Mouse (Mus musculus): ENCODE measurements around the gene Aldoart2.
"Not testable (repeated sequence)": the region's sequence is repeated elsewhere in the genome, so short reads cannot be mapped to it uniquely, and the experiment has no call there.

Aldoart2 gene

DNA sequence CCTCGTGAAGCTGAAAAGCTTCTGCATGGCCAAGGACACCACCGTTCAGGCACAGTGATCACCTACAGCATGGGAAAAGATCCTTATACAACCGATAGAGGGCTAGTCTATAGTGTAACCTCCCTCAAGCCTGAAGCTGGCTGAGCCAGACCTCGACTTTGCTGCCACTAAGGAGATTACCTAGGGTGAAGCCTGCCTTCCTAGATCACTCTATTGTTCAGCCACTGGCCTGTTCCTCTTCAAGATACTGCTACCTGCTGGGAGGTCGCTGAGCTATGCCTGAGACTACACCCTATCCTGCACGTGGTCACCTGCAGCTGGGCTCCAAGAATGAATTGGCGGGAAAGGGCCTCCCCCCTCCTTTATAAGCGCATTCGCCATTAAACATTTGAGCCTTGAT, 21.9 kb downstream of the Aldoart2 start:
- DNase-seq = not testable (repeated sequence)

DNA sequence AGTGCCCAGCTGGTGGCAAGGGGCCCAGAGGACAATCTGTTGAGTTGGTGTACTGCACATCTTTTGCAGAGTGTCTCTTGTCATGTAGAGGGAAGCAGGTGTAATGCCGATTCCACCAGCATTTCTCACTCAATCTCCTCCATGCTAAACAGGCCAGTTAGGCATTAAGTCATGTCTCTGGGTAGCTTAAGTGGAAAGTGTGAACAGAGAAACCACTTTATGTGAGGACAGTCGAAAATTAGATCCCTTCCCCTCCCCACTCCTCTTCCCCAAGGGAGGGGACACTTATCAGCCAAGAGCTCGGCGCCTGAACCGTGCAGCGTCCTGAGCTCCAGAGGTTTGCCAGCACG, 33.5 kb downstream of the Aldoart2 start:
- DNase-seq = no peak

DNA sequence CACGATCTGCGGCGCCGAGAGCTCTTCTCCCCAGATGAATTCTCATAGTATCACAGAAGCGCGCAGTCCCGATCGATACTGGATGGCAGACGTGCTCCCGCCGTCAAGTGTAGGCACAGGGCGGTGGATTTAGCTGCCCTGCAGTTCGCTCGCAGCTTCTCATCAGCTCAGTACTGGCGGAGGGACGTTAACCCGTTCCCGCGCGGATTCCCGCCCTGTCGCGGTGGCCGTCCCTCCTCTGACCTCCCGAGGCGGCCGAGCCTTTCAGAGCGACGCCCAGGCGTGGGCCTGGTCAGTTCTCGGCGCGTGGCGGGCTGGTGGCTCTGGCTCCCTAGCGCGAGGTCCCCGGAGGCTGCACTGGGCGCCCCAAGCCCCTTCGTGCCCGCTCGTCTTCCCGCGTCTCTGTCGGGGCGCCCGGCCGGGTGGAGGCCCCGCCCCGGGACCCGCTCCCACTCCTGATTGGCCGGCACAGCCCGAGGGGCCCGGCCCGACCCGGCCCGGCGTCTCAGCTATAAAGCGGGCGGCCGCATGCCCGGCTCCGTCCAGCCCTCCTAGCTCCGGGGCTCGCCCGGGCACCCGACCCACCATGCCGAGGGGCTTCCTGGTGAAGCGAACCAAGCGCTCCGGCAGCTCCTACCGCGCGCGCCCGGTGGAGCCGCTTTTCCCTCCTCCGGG, 34.0 kb downstream of the Aldoart2 start, which contains the start of gene Insm2:
Insm2 (plus strand) TSS at position 541 of the 675 bp plus-strand sequence.
- no peak for DNase-seq

DNA sequence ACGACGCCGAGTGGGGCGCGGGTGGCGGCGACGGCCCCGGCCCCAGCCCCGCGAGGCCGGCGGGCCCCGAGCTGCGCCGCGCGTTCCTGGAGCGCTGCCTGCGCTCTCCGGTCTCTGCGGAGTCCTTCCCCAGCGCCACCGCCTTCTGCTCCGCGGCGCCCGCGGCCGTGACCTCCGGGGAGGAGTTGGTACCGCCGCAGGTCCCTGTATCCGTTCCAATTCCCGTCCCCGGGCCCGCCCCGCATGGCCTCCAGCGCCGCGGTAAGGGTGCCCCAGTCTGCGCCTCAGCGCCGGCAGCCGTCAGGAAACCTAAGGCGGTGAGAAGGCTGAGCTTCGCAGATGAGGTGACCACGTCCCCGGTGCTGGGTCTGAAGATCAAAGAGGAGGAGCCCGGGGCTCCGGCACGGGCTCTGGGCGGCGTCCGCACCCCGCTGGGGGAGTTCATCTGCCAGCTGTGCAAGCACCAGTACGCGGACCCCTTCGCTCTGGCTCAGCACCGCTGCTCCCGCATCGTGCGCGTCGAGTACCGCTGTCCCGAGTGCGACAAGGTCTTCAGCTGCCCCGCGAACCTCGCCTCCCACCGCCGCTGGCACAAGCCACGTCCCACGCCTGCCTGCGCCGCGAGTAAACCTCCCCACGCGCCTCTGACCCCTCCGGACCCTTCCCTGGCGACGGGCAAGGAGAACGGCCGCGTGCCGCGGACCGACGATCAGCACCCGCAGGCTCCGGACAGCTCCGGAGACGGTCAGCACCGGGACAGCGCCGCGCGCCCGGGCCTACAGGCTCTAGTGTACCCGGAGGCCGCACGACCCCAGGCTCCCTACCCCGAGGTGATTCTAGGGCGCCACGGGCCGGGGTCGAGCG, 34.8 kb downstream of the Aldoart2 start:
- peak in 1 of 2 experiments; percentile 5 for DNase-seq

DNA sequence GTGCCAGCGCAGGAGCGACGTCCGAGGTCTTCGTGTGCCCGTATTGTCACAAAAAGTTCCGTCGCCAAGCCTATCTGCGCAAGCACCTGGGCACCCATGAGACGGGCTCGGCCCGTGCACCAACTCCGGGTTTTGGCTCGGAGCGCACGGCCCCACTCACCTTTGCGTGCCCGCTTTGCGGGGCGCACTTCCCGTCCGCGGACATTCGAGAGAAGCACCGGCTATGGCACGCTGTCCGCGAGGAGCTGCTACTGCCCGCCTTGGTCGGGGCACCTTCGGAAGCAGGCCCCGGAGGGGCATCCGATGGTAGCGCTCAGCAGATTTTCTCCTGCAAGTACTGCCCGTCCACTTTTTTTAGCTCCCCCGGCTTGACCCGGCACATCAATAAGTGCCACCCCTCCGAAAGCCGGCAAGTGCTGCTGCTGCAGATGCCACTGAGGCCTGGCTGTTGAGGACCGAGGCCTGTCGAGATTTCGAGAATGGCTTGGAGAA, 35.5 kb downstream of the Aldoart2 start:
- no peak for DNase-seq

DNA sequence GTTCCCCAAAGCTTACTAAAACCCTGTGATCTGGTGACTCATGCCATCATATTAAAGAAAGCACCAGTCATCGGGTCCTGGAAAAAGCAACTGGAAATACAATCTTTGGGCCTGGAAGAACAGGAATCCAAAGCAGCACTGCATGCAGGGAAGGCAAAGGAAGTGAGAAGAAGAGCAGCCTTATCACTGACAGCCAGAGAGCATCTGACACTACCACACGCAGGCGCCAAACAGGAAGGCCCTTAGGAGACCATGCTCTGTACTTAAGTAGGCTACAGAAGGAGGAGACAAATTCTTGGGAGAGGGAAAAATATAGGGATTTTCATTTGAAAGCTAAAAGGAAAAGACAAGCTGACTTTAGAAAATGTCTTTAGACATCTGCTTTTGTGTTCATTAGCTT, 39.4 kb downstream of the Aldoart2 start:
- no peak for DNase-seq

DNA sequence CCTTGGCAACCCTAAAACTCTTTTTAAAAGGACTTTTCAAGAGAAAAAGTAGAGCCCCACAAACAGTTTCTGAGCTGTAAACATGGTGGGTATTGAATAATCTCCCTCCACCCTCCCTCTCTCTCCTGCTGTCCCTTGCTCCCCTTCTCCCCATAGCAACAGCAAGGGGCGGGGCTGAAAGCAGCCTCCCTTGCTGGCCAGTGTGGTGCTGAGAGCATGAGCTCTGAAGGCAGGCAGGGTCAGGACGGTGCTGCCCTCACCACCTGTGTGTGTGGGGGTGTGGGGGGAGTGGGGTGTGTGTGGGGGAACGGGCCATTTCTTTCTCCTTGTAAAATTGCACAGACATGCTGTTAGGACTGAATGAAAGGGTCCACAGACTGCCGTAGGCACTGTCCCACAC, 42.9 kb downstream of the Aldoart2 start:
- no peak for DNase-seq

DNA sequence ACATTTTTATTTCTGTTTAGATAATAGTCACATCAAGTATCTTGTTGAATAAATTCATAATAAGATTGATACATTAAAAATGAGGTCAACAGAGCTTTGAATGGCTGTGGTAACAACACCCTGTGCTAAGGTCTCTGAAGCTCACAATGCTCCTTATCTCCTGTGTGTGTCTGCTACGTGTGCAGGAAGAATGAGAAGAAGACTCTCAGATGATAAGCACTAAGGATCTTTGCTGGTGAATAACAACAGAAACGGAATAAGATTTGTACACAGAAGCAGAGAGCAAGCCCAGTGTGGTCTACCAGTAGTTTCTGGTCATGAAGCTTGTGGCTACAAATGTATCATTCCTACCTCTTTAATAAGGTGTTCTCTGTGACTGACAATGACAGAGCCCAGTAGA, 45.8 kb downstream of the Aldoart2 start:
- no peak for DNase-seq

Measured in thymus, adult 18-20 months (tissue).